Mouse (Mus musculus): ENCODE measurements around the gene Usmg5. TPM values are rescaled to one million over a fixed set of nuclear protein-coding genes. Genes with fewer than 3 reads are reported as not detected.
"Not testable (repeated sequence)": the region's sequence is repeated elsewhere in the genome, so short reads cannot be mapped to it uniquely, and the experiment has no call there.

Usmg5 gene
- polyA plus RNA-seq (2015; fragmentation: Nextera tagmentation; extraction: Ambion mirVana), result 2,827 and 3,144 TPM in 2 replicates

- Histone ChIP-seq H3K4me3 (ENCODE audit: low read depth, low read length) (peak within 1 kb of the TSS; percentile 94), H3K9ac (ENCODE audit: low read depth, low read length) (peak within 1 kb of the TSS; percentile 96), H3K27ac (ENCODE audit: low read depth, low read length) (peak within 1 kb of the TSS; percentile 93), H3K9me3 (ENCODE audit: control insufficient read depth) (no peaks in the 10 kb centered on the region), H3K27me3 (replicated peaks; ENCODE audit: control insufficient read depth, insufficient read depth, low read length) (no peaks in the 10 kb centered on the region), H3K4me2 (replicated peaks; ENCODE audit: low read depth) (peak within 1 kb of the TSS; percentile 86), H3K36me3 (ENCODE audit: control insufficient read depth, insufficient read depth) (peaks cover 25% of the 10 kb centered on the region), H3K4me1 (replicated peaks; ENCODE audit: control insufficient read depth, insufficient read depth, low read length) (no peaks in the 10 kb centered on the region)
- ATAC-seq, result peak; percentile 96
- no peak for TF ChIP-seq CTCF (IDR thresholded peaks at IDR 0.05; ENCODE audit: low read depth)
- WGBS, result under 1% methylated on average over 55 of the region's 56 CpGs
Observed at GRCm38 (mm10) chr19:47090550-47091156, at the start of gene Usmg5, which contains the start of gene Pdcd11. TSS of gene Usmg5 (minus strand) at chr19:47090647. TSS of gene Pdcd11 (plus strand) at chr19:47090768.

- not testable (repeated sequence) for H3K4me3 ChIP-seq (ENCODE audit: low read depth, low read length); H3K4me2 ChIP-seq (replicated peaks; ENCODE audit: low read depth); H3K27ac ChIP-seq (ENCODE audit: low read depth, low read length); H3K9me3 ChIP-seq (ENCODE audit: control insufficient read depth); ATAC-seq; H3K9ac ChIP-seq (ENCODE audit: low read depth, low read length); H3K27me3 ChIP-seq (replicated peaks; ENCODE audit: control insufficient read depth, insufficient read depth, low read length)
- Histone ChIP-seq H3K4me1 (replicated peaks; ENCODE audit: control insufficient read depth, insufficient read depth, low read length) (peaks cover 13% of the 10 kb centered on the region), H3K36me3 (ENCODE audit: control insufficient read depth, insufficient read depth) (peaks cover 11% of the 10 kb centered on the region; the same call in 1 of the 2 replicates)
- TF ChIP-seq CTCF (IDR thresholded peaks at IDR 0.05; ENCODE audit: low read depth), result 0 out of 2 replicates have a peak, but pooled peaks have one; percentile 21
- 44% methylated on average over 7 of the region's 7 CpGs for WGBS
Observed at GRCm38 (mm10) chr19:47139611-47140010, 49.2 kb upstream of the Usmg5 start.

- WGBS, result 7% methylated on average over 28 of the region's 28 CpGs
Observed at GRCm38 (mm10) chr19:47137771-47138421, 47.4 kb upstream of the Usmg5 start, which contains the start of gene Calhm2. TSS of gene Calhm2 (minus strand) at chr19:47138294.

DNA sequence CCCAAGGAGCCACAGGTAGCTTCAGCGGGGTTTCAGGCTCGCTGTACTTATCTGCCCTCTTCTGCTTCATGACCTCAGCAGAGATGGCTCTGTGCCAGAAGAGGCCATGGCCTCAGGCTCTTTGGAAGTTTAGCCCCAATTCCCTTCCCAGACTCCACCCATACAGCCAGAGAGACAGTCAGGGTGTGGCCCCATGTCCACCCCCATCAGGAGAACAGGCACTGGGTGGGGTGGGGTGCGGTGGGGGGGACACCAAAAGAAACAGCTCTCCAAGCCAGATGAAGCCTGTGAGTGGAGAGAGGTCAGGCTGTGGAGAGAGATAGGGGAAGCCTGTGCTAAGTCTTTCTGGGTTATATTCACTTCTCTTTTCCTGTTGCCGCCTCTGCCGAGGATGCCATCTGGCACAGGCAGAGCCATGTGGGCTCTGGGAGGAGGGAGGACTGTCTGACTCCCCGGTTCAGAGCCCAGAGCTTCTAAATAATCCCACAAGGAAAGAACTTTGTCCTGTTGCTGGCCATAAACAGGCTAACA lies 46.7 kb upstream of the Usmg5 start:
- Histone ChIP-seq H3K9ac (ENCODE audit: low read depth, low read length) (peak overlapping the region; percentile 53), H3K27me3 (replicated peaks; ENCODE audit: control insufficient read depth, insufficient read depth, low read length) (no peaks in the 10 kb centered on the region), H3K4me1 (replicated peaks; ENCODE audit: control insufficient read depth, insufficient read depth, low read length) (peaks cover 13% of the 10 kb centered on the region), H3K9me3 (ENCODE audit: control insufficient read depth) (no peaks in the 10 kb centered on the region), H3K27ac (ENCODE audit: low read depth, low read length) (peak overlapping the region; percentile 83), H3K36me3 (ENCODE audit: control insufficient read depth, insufficient read depth) (peaks cover 26% of the 10 kb centered on the region; the same call in 1 of the 2 replicates), H3K4me3 (ENCODE audit: low read depth, low read length) (peak overlapping the region; percentile 44), H3K4me2 (replicated peaks; ENCODE audit: low read depth) (peak overlapping the region; percentile 67)
- TF ChIP-seq CTCF (IDR thresholded peaks at IDR 0.05; ENCODE audit: low read depth), result no peak
- WGBS, result 2% methylated on average over 6 of the region's 6 CpGs
- peak; percentile 65 for ATAC-seq

More at GRCm38 (mm10) chr19:47137771-47138421, 47.4 kb upstream of the Usmg5 start, which contains the start of gene Calhm2:
- peak within 1 kb of the TSS; percentile 44 for H3K4me3 ChIP-seq (ENCODE audit: low read depth, low read length)
- H3K36me3 ChIP-seq (ENCODE audit: control insufficient read depth, insufficient read depth), result peaks cover 19% of the 10 kb centered on the region; the same call in 1 of the 2 replicates
- peak within 1 kb of the TSS; percentile 83 for H3K27ac ChIP-seq (ENCODE audit: low read depth, low read length)
- H3K27me3 ChIP-seq (replicated peaks; ENCODE audit: control insufficient read depth, insufficient read depth, low read length), result no peaks in the 10 kb centered on the region
- ATAC-seq, result peak; percentile 48
- H3K4me2 ChIP-seq (replicated peaks; ENCODE audit: low read depth), result peak within 1 kb of the TSS; percentile 67
- peaks cover 13% of the 10 kb centered on the region for H3K4me1 ChIP-seq (replicated peaks; ENCODE audit: control insufficient read depth, insufficient read depth, low read length)
- peak within 1 kb of the TSS; percentile 53 for H3K9ac ChIP-seq (ENCODE audit: low read depth, low read length)
- no peaks in the 10 kb centered on the region for H3K9me3 ChIP-seq (ENCODE audit: control insufficient read depth)
- TF ChIP-seq CTCF (IDR thresholded peaks at IDR 0.05; ENCODE audit: low read depth), result no peak

- no peak for ATAC-seq
- WGBS, result 80% methylated on average over 5 of the region's 5 CpGs
- H3K4me2 ChIP-seq (replicated peaks; ENCODE audit: low read depth), result no peak overlapping the region
Observed at GRCm38 (mm10) chr19:47136170-47136569, 45.7 kb upstream of the Usmg5 start.

DNA sequence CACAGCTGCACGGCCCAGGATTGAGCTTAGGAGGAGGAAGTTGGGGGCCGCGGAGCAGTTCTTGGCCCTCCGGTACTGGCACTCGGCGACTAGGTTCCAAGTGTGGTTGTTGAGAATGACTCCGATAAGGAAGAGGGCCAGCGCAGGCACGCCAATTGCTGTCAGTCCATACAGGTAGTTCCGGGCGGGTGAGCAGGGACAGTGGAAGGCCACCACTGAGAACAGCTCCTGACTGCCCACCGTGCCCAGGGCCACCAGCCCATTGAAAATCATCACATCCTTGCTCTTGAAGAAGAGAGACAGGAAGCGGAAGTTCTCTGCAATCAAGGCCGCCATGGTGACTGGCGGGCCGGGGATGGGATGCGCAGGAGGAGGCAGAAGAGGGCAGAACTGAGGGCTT lies 45.1 kb upstream of the Usmg5 start:
- no peak for TF ChIP-seq CTCF (IDR thresholded peaks at IDR 0.05; ENCODE audit: low read depth)
- Histone ChIP-seq H3K9me3 (ENCODE audit: control insufficient read depth) (no peaks in the 10 kb centered on the region), H3K9ac (ENCODE audit: low read depth, low read length) (no peak overlapping the region), H3K4me1 (replicated peaks; ENCODE audit: control insufficient read depth, insufficient read depth, low read length) (peaks cover 13% of the 10 kb centered on the region), H3K4me2 (replicated peaks; ENCODE audit: low read depth) (no peak overlapping the region), H3K36me3 (ENCODE audit: control insufficient read depth, insufficient read depth) (peaks cover 39% of the 10 kb centered on the region), H3K27me3 (replicated peaks; ENCODE audit: control insufficient read depth, insufficient read depth, low read length) (no peaks in the 10 kb centered on the region), H3K27ac (ENCODE audit: low read depth, low read length) (no peak overlapping the region), H3K4me3 (ENCODE audit: low read depth, low read length) (no peak overlapping the region)
- no peak for ATAC-seq
- WGBS, result 90% methylated on average over 17 of the region's 17 CpGs

More at GRCm38 (mm10) chr19:47136170-47136569, 45.7 kb upstream of the Usmg5 start:
- no peak for TF ChIP-seq CTCF (IDR thresholded peaks at IDR 0.05; ENCODE audit: low read depth)
- H3K36me3 ChIP-seq (ENCODE audit: control insufficient read depth, insufficient read depth), result peaks cover 34% of the 10 kb centered on the region
- H3K27me3 ChIP-seq (replicated peaks; ENCODE audit: control insufficient read depth, insufficient read depth, low read length), result no peaks in the 10 kb centered on the region
- H3K4me3 ChIP-seq (ENCODE audit: low read depth, low read length), result no peak overlapping the region
- no peak overlapping the region for H3K9ac ChIP-seq (ENCODE audit: low read depth, low read length)
- H3K9me3 ChIP-seq (ENCODE audit: control insufficient read depth), result no peaks in the 10 kb centered on the region
- H3K27ac ChIP-seq (ENCODE audit: low read depth, low read length), result no peak overlapping the region
- H3K4me1 ChIP-seq (replicated peaks; ENCODE audit: control insufficient read depth, insufficient read depth, low read length), result peaks cover 13% of the 10 kb centered on the region

Data from intestine, postnatal 0 days (tissue).